Mouse (Mus musculus) myocyte (in vitro differentiated cells): ENCODE data around the gene Trim41. TPM values are rescaled to one million over a fixed set of nuclear protein-coding genes. Genes with fewer than 3 reads are reported as not detected.

ENCODE experiments used
- H3K27me3 ChIP-seq: one replicate; pipeline ENCODE4 v1.6.1; 2011; ENCODE audit not compliant: control insufficient read depth, insufficient read depth, insufficient read length
- H3K36me3 ChIP-seq: one replicate; pipeline ENCODE4 v1.6.1; 2011; ENCODE audit not compliant: control insufficient read depth, insufficient read depth
- H3K4me2 ChIP-seq: one replicate; pipeline ENCODE4 v1.6.1; 2011; ENCODE audit warnings: low read depth, control low read depth
- H3K4me3 ChIP-seq: one replicate; pipeline ENCODE4 v1.5.1; 2011; ENCODE audit warnings: mild to moderate bottlenecking, control low read depth, moderate library complexity
- H3K79me2 ChIP-seq: one replicate; pipeline ENCODE4 v1.6.1; 2011; ENCODE audit not compliant: control insufficient read depth, insufficient read depth
- H3ac ChIP-seq: one replicate; pipeline ENCODE4 v1.6.1; 2011; ENCODE audit not compliant: control insufficient read depth, insufficient read length
- CEBPB ChIP-seq: IDR thresholded peaks from 2 replicates; pipeline ENCODE4 v1.6.1; 2011; ENCODE audit warnings: mild to moderate bottlenecking, moderate library complexity; ENCODE audit not compliant: poor library complexity, insufficient read depth, severe bottlenecking
- E2F4 ChIP-seq: IDR thresholded peaks from one replicate; pipeline ENCODE4 v1.6.1; 2011; ENCODE audit warnings: mild to moderate bottlenecking, control low read depth, moderate library complexity; ENCODE audit not compliant: insufficient read depth
- MAX ChIP-seq: IDR thresholded peaks from one replicate; pipeline ENCODE4 v1.6.1; 2011; ENCODE audit warnings: low read depth, mild to moderate bottlenecking, control low read depth
- MYOD1 ChIP-seq, 3 experiments: IDR thresholded peaks; one replicate each; pipeline ENCODE4 v1.6.1; 2011; ENCODE audit warnings: control low read depth in 2 of 3, low read depth in 2 of 3, mild to moderate bottlenecking in 2 of 3, moderate library complexity in 1 of 3; ENCODE audit not compliant: insufficient read length in 2 of 3, control insufficient read depth in 1 of 3
- MYOG ChIP-seq, 3 experiments: IDR thresholded peaks; one replicate each; pipeline ENCODE4 v1.6.1; 2011; ENCODE audit warnings: control low read depth in 2 of 3, low read depth in 2 of 3, mild to moderate bottlenecking in 2 of 3; ENCODE audit not compliant: insufficient read length in 2 of 3, control insufficient read depth in 1 of 3, insufficient read depth in 1 of 3
- POLR2A ChIP-seq: IDR thresholded peaks from one replicate; pipeline ENCODE4 v1.6.1; 2011; ENCODE audit warnings: low read depth, mild to moderate bottlenecking, control low read depth, moderate library complexity; ENCODE audit not compliant: insufficient read length
- POLR2AphosphoS2 ChIP-seq: IDR thresholded peaks from one replicate; pipeline ENCODE4 v1.6.1; 2011; ENCODE audit warnings: low read depth, control low read depth; ENCODE audit not compliant: insufficient read length
- REST ChIP-seq: IDR thresholded peaks from one replicate; pipeline ENCODE4 v1.6.1; 2011; ENCODE audit warnings: mild to moderate bottlenecking, control low read depth, moderate library complexity; ENCODE audit not compliant: insufficient read depth, insufficient read length
- SRF ChIP-seq: IDR thresholded peaks from one replicate; pipeline ENCODE4 v1.6.1; 2011; ENCODE audit warnings: low read depth; ENCODE audit not compliant: control insufficient read depth, insufficient read length
- TCF12 ChIP-seq: IDR thresholded peaks from one replicate; pipeline ENCODE4 v1.6.1; 2011; ENCODE audit warnings: mild to moderate bottlenecking, control low read depth; ENCODE audit not compliant: poor library complexity, insufficient read depth, severe bottlenecking
- TCF3 ChIP-seq: IDR thresholded peaks from one replicate; pipeline ENCODE4 v1.6.1; 2011; ENCODE audit warnings: low read depth, control low read depth; ENCODE audit not compliant: insufficient read length
- USF1 ChIP-seq: IDR thresholded peaks from one replicate; pipeline ENCODE4 v1.6.1; 2011; ENCODE audit warnings: low read depth, mild to moderate bottlenecking, control low read depth, moderate library complexity
- polyA plus RNA-seq: library from polyadenylated mRNA; unstranded; fragments of >200 nt; fragmentation: generic; extraction: Trizol; gene quantifications from one replicate; pipeline ENCODE4 v1.2.1, GENCODE M21; 2012; ENCODE audit warnings: missing spikeins

Trim41 gene
- polyA plus RNA-seq, 1 experiment: 31.3 TPM

- H3K4me2 ChIP-seq: peak overlapping the region; percentile 93
- no peaks in the 10 kb centered on the region for H3K36me3 ChIP-seq
- no peaks in the 10 kb centered on the region for H3K27me3 ChIP-seq
- H3ac ChIP-seq: no peak overlapping the region
- no peaks in the 10 kb centered on the region for H3K79me2 ChIP-seq
- peak overlapping the region; percentile 38 for H3K4me3 ChIP-seq
- TF ChIP-seq MAX (no peak), CEBPB (peak; percentile 49; the same call in 1 of the 2 replicates), MYOG (IDR thresholded peaks at IDR 0.05; ENCODE audit: control insufficient read depth in 1 of 3, insufficient read depth in 1 of 3, insufficient read length in 2 of 3, low read depth in 2 of 3) (peak in 1 of 3 experiments; percentile 55), E2F4 (peak; percentile 41), MYOD1 (IDR thresholded peaks at IDR 0.05; ENCODE audit: control insufficient read depth in 1 of 3, insufficient read length in 2 of 3, low read depth in 2 of 3) (peak in 2 of 3 experiments; percentile 43 to 79)
Observed at GRCm38 (mm10) chr11:48833731-48834639, 16.8 kb upstream of the Trim41 start.

GRCm38 (mm10) chr11:48833078-48833730 is 16.1 kb upstream of the Trim41 start:
- Histone ChIP-seq H3K4me2 (peak overlapping the region; percentile 60), H3ac (no peak overlapping the region), H3K36me3 (no peaks in the 10 kb centered on the region), H3K27me3 (no peaks in the 10 kb centered on the region), H3K79me2 (no peaks in the 10 kb centered on the region), H3K4me3 (peak overlapping the region; percentile 38)
- TF ChIP-seq MYOG (IDR thresholded peaks at IDR 0.05; ENCODE audit: control insufficient read depth in 1 of 3, insufficient read depth in 1 of 3, insufficient read length in 2 of 3, low read depth in 2 of 3) (no peak), REST (no peak), TCF12 (no peak), POLR2A (no peak), POLR2AphosphoS2 (no peak), MYOD1 (IDR thresholded peaks at IDR 0.05; ENCODE audit: control insufficient read depth in 1 of 3, insufficient read length in 2 of 3, low read depth in 2 of 3) (no peak), USF1 (no peak), SRF (no peak), CEBPB (no peak), MAX (no peak), E2F4 (no peak), TCF3 (no peak)

DNA sequence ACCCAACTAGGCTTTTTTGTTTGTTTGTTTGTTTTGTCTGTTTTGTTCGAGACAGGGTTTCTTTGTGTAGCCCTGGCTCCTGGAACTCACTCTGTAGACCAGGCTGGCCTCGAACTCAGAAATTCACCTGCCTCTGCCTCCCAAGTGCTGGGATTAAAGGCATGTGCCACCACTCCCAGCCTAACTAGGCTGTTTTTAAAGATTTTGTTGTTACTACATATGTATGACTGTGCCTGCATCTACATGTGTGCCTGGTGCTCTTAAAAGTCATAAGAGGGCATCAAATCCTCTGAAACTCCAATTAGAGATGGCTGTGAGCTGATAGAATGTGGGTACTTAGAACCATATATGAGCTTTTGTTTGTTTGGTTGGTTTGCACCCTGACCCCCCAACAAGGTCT is 14.1 kb upstream of the Trim41 start:
- TF ChIP-seq POLR2AphosphoS2: no peak
- TF ChIP-seq SRF: no peak
- no peak for TF ChIP-seq E2F4
- TF ChIP-seq MYOD1 (IDR thresholded peaks at IDR 0.05; ENCODE audit: control insufficient read depth in 1 of 3, insufficient read length in 2 of 3, low read depth in 2 of 3): no peak
- TF ChIP-seq MYOG (IDR thresholded peaks at IDR 0.05; ENCODE audit: control insufficient read depth in 1 of 3, insufficient read depth in 1 of 3, insufficient read length in 2 of 3, low read depth in 2 of 3): no peak
- TF ChIP-seq TCF3: no peak
- no peak for TF ChIP-seq CEBPB
- TF ChIP-seq REST: no peak
- TF ChIP-seq USF1: no peak
- TF ChIP-seq TCF12: no peak
- no peak for TF ChIP-seq POLR2A
- no peak overlapping the region for H3K4me2 ChIP-seq

GRCm38 (mm10) chr11:48830279-48830678 is 13.1 kb upstream of the Trim41 start:
- Histone ChIP-seq H3K79me2 (no peaks in the 10 kb centered on the region), H3K36me3 (no peaks in the 10 kb centered on the region), H3K27me3 (no peaks in the 10 kb centered on the region), H3K4me3 (no peak overlapping the region), H3ac (no peak overlapping the region), H3K4me2 (no peak overlapping the region)
- TF ChIP-seq TCF12 (no peak), MAX (no peak), CEBPB (no peak), POLR2A (no peak), MYOD1 (IDR thresholded peaks at IDR 0.05; ENCODE audit: control insufficient read depth in 1 of 3, insufficient read length in 2 of 3, low read depth in 2 of 3) (no peak), E2F4 (no peak), SRF (no peak), MYOG (IDR thresholded peaks at IDR 0.05; ENCODE audit: control insufficient read depth in 1 of 3, insufficient read depth in 1 of 3, insufficient read length in 2 of 3, low read depth in 2 of 3) (no peak), REST (no peak), POLR2AphosphoS2 (no peak), TCF3 (no peak), USF1 (no peak)

More for the DNA sequence above, 14.1 kb upstream of the Trim41 start:
- H3ac ChIP-seq: no peak overlapping the region
- no peak overlapping the region for H3K4me3 ChIP-seq
- H3K79me2 ChIP-seq: no peaks in the 10 kb centered on the region
- no peaks in the 10 kb centered on the region for H3K27me3 ChIP-seq
- H3K36me3 ChIP-seq: no peaks in the 10 kb centered on the region
